Mouse (Mus musculus): Measurements from ENCODE around the gene Csn3. TPM values are rescaled to one million over a fixed set of nuclear protein-coding genes. Genes with fewer than 3 reads are reported as not detected.

Gene Csn3
- polyA plus RNA-seq, 1 experiment from 2014 or later, result 0.29 TPM

Other genes with a start within 250 kb of the Csn3 start
- gene Csn2, start 225.9 kb upstream of the Csn3 start, polyA plus RNA-seq (2014; fragmentation: Nextera tagmentation; extraction: Ambion mirVana), result not detected in 2 replicates
- gene Csn1s2a, start 151.0 kb upstream of the Csn3 start, polyA plus RNA-seq (2014; fragmentation: Nextera tagmentation; extraction: Ambion mirVana), result not detected in 2 replicates
- 0.22 and 0.42 TPM in 2 replicates for gene Csn1s2b, start 117.5 kb upstream of the Csn3 start, polyA plus RNA-seq (2014; fragmentation: Nextera tagmentation; extraction: Ambion mirVana)
- not detected in 2 replicates for gene Prr27, start 99.9 kb upstream of the Csn3 start, polyA plus RNA-seq (2014; fragmentation: Nextera tagmentation; extraction: Ambion mirVana)
- 0.51 and 1.7 TPM in 2 replicates for gene Odam, start 40.5 kb upstream of the Csn3 start, polyA plus RNA-seq (2014; fragmentation: Nextera tagmentation; extraction: Ambion mirVana)
- not detected in 2 replicates for gene 2310003L06Rik, start 43.9 kb downstream of the Csn3 start, polyA plus RNA-seq (2014; fragmentation: Nextera tagmentation; extraction: Ambion mirVana)
- 0.51 TPM in 1 of 2 replicates, not detected in the other for gene Gm28434, start 43.9 kb downstream of the Csn3 start, polyA plus RNA-seq (2014; fragmentation: Nextera tagmentation; extraction: Ambion mirVana)
- not detected in 2 replicates for gene Cabs1, start 53.9 kb downstream of the Csn3 start, polyA plus RNA-seq (2014; fragmentation: Nextera tagmentation; extraction: Ambion mirVana)
- gene Smr3a, start 77.0 kb downstream of the Csn3 start, polyA plus RNA-seq (2014; fragmentation: Nextera tagmentation; extraction: Ambion mirVana), result 0.47 TPM in 1 of 2 replicates, not detected in the other
- gene Smr2, start 161.0 kb downstream of the Csn3 start, polyA plus RNA-seq (2014; fragmentation: Nextera tagmentation; extraction: Ambion mirVana), result not detected in 2 replicates
- gene Gm11116, start 186.0 kb downstream of the Csn3 start, polyA plus RNA-seq (2014; fragmentation: Nextera tagmentation; extraction: Ambion mirVana), result not detected in 2 replicates
- gene Gm11115, start 228.5 kb downstream of the Csn3 start, polyA plus RNA-seq (2014; fragmentation: Nextera tagmentation; extraction: Ambion mirVana), result not detected in 2 replicates

Data from embryonic facial prominence, embryonic 14.5 days (tissue).